Mouse (Mus musculus) CH12.LX (cell line): ENCODE measurements around the gene Scly. TPM values are rescaled to one million over a fixed set of nuclear protein-coding genes. Genes with fewer than 3 reads are reported as not detected.

Experiments used
- DNase-seq: peaks from one replicate; pipeline ENCODE4 v3.0.0-alpha.2; 2013; ENCODE audit errors: extremely low read depth
- H3K27ac ChIP-seq: 2 replicates; pipeline ENCODE4 v1.5.1; 2012; ENCODE audit warnings: low read depth, mild to moderate bottlenecking, control low read depth, moderate library complexity; ENCODE audit not compliant: insufficient read depth
- H3K27me3 ChIP-seq: replicated peaks from 2 replicates; pipeline ENCODE3; 2012; ENCODE audit warnings: inconsistent platforms
- H3K36me3 ChIP-seq, 2 experiments: replicated peaks in 1 of 2; 2 replicates each; pipeline versions ENCODE3 to v1.6.1; 2012; ENCODE audit warnings: inconsistent platforms in 1 of 2, low read length in 1 of 2, mild to moderate bottlenecking in 1 of 2, mixed read lengths in 1 of 2, moderate library complexity in 1 of 2; ENCODE audit not compliant: control insufficient read depth in 1 of 2, insufficient read depth in 1 of 2
- H3K4me1 ChIP-seq, 2 experiments: 2 replicates each; pipeline ENCODE4 v1.6.1; 2012; ENCODE audit warnings: inconsistent platforms in 1 of 2, moderate library complexity in 1 of 2; ENCODE audit not compliant: insufficient read depth in 2 of 2, control insufficient read depth in 1 of 2
- H3K4me2 ChIP-seq: 2 replicates; pipeline ENCODE4 v1.6.1; 2012; ENCODE audit warnings: low read depth, mild to moderate bottlenecking, control low read depth; ENCODE audit not compliant: poor library complexity, insufficient read depth, severe bottlenecking
- H3K4me3 ChIP-seq, 3 experiments: fragments of 150-350 bp in 1 of 3; sonication (generic) in 1 of 3; replicated peaks in 1 of 3; 2 replicates each; pipeline versions ENCODE3 to v1.5.1; 2011 to 2012; ENCODE audit warnings: low read depth in 2 of 3, low read length in 2 of 3, mild to moderate bottlenecking in 2 of 3, moderate library complexity in 2 of 3, control low read depth in 1 of 3, improper control_type of control experiment in 1 of 3, inconsistent platforms in 1 of 3, mixed read lengths in 1 of 3; ENCODE audit not compliant: poor library complexity in 1 of 3
- H3K79me2 ChIP-seq: replicated peaks from 2 replicates; pipeline ENCODE4 v1.6.1; 2012; ENCODE audit warnings: mild to moderate bottlenecking, moderate library complexity; ENCODE audit not compliant: control insufficient read depth, poor library complexity, insufficient read depth, severe bottlenecking; ENCODE audit errors: extremely low read depth
- H3K9ac ChIP-seq: 2 replicates; pipeline ENCODE4 v1.6.1; 2012; ENCODE audit warnings: low read depth, mild to moderate bottlenecking, control low read depth, moderate library complexity; ENCODE audit not compliant: insufficient read depth
- H3K9me3 ChIP-seq: replicated peaks from 2 replicates; pipeline ENCODE3; 2012; ENCODE audit warnings: low read length, inconsistent platforms, mixed read lengths
- BHLHE40 ChIP-seq: IDR thresholded peaks from 2 replicates; pipeline ENCODE4 v1.6.1; 2011; ENCODE audit warnings: mild to moderate bottlenecking, low read depth, low read length, improper control_type of control experiment
- CHD1 ChIP-seq: IDR thresholded peaks from 2 replicates; pipeline ENCODE4 v1.6.1; 2012; ENCODE audit warnings: low read depth, low read length, improper control_type of control experiment, inconsistent platforms
- EP300 ChIP-seq: IDR thresholded peaks from 2 replicates; pipeline ENCODE4 v1.6.1; 2011; ENCODE audit warnings: low read length, improper control_type of control experiment
- GABPA ChIP-seq: IDR thresholded peaks from 2 replicates; pipeline ENCODE4 v1.6.1; 2012; ENCODE audit warnings: low read depth, low read length, improper control_type of control experiment, inconsistent platforms; ENCODE audit not compliant: insufficient replicate concordance
- HCFC1 ChIP-seq: IDR thresholded peaks from 2 replicates; pipeline ENCODE4 v1.6.1; 2012; ENCODE audit warnings: low read depth, mild to moderate bottlenecking, inconsistent platforms, low read length, improper control_type of control experiment
- IRF4 ChIP-seq: IDR thresholded peaks from 2 replicates; pipeline ENCODE4 v1.6.1; 2014; ENCODE audit warnings: low read depth, mild to moderate bottlenecking, inconsistent platforms, low read length, improper control_type of control experiment
- JUN ChIP-seq: IDR thresholded peaks from 2 replicates; pipeline ENCODE4 v1.6.1; 2011; ENCODE audit warnings: low read depth, mild to moderate bottlenecking, low read length, improper control_type of control experiment, moderate library complexity; ENCODE audit not compliant: insufficient read depth
- JUND ChIP-seq: conservative IDR thresholded peaks from 2 replicates; pipeline ENCODE4 v1.6.1; 2011; ENCODE audit warnings: low read depth, low read length, improper control_type of control experiment
- KAT2A ChIP-seq: IDR thresholded peaks from 2 replicates; pipeline ENCODE4 v1.6.1; 2012; ENCODE audit warnings: low read length, improper control_type of control experiment, inconsistent platforms; ENCODE audit not compliant: insufficient replicate concordance
- MAFK ChIP-seq: IDR thresholded peaks from 2 replicates; pipeline ENCODE4 v1.6.1; 2011; ENCODE audit warnings: low read length, improper control_type of control experiment; ENCODE audit not compliant: insufficient replicate concordance
- MAX ChIP-seq: IDR thresholded peaks from 2 replicates; pipeline ENCODE4 v1.6.1; 2011; ENCODE audit warnings: low read length, improper control_type of control experiment
- MAZ ChIP-seq: IDR thresholded peaks from 2 replicates; pipeline ENCODE4 v1.6.1; 2012; ENCODE audit warnings: low read depth, mild to moderate bottlenecking, inconsistent platforms, low read length, improper control_type of control experiment, moderate library complexity
- MEF2A ChIP-seq: IDR thresholded peaks from 2 replicates; pipeline ENCODE4 v1.6.1; 2014; ENCODE audit warnings: low read depth, mild to moderate bottlenecking, inconsistent platforms, low read length, improper control_type of control experiment, borderline replicate concordance
- MXI1 ChIP-seq: IDR thresholded peaks from 2 replicates; pipeline ENCODE4 v1.6.1; 2011; ENCODE audit warnings: mild to moderate bottlenecking, low read depth, low read length, improper control_type of control experiment
- NELFE ChIP-seq: IDR thresholded peaks from 2 replicates; pipeline ENCODE4 v1.6.1; 2011; ENCODE audit warnings: low read depth, low read length, improper control_type of control experiment
- PAX5 ChIP-seq: IDR thresholded peaks from 2 replicates; pipeline ENCODE4 v1.6.1; 2012; ENCODE audit warnings: low read length, inconsistent platforms, mixed read lengths
- POLR2A ChIP-seq: IDR thresholded peaks from 2 replicates; pipeline ENCODE4 v1.6.1; 2011; ENCODE audit warnings: low read depth, mild to moderate bottlenecking, improper control_type of control experiment, low read length
- POLR2AphosphoS2 ChIP-seq: IDR thresholded peaks from 2 replicates; pipeline ENCODE4 v1.6.1; 2011; ENCODE audit warnings: low read depth, low read length, improper control_type of control experiment
- RAD21 ChIP-seq: IDR thresholded peaks from 2 replicates; pipeline ENCODE4 v1.6.1; 2011; ENCODE audit warnings: low read depth, mild to moderate bottlenecking, low read length, improper control_type of control experiment, moderate library complexity
- RCOR1 ChIP-seq: conservative IDR thresholded peaks from 2 replicates; pipeline ENCODE4 v1.6.1; 2012; ENCODE audit warnings: low read depth, mild to moderate bottlenecking, inconsistent platforms, low read length, improper control_type of control experiment
- SIN3A ChIP-seq: IDR thresholded peaks from 2 replicates; pipeline ENCODE4 v1.6.1; 2012; ENCODE audit warnings: low read length, improper control_type of control experiment, inconsistent platforms
- SMC3 ChIP-seq: IDR thresholded peaks from 2 replicates; pipeline ENCODE4 v1.6.1; 2011; ENCODE audit warnings: low read depth, low read length, improper control_type of control experiment
- TBP ChIP-seq: conservative IDR thresholded peaks from 2 replicates; pipeline ENCODE4 v1.6.1; 2011; ENCODE audit warnings: low read depth, low read length, improper control_type of control experiment
- USF2 ChIP-seq: conservative IDR thresholded peaks from 2 replicates; pipeline ENCODE4 v1.6.1; 2011; ENCODE audit warnings: low read depth, low read length, improper control_type of control experiment
- ZC3H11A ChIP-seq: IDR thresholded peaks from 2 replicates; pipeline ENCODE4 v1.6.1; 2012; ENCODE audit warnings: low read depth, mild to moderate bottlenecking, inconsistent platforms, low read length, improper control_type of control experiment
- ZKSCAN1 ChIP-seq: IDR thresholded peaks from 2 replicates; pipeline ENCODE4 v1.6.1; 2012; ENCODE audit warnings: low read depth, inconsistent platforms, low read length, improper control_type of control experiment, borderline replicate concordance
- dilution Hi-C: fragments of 300-500 bp; cut with MboI; formaldehyde crosslinking; loops from 2 replicates; pipeline ENCODE4 v1.14.3; 2020; ENCODE audit warnings: low sequenced_read_pairs; ENCODE audit not compliant: extremely low pct_unique_long_range_greater_than_20kb, extremely low pct_ligation_motif_present
- in situ Hi-C: fragments of 300-500 bp; cut with MboI; formaldehyde crosslinking; loops from 3 replicates; pipeline ENCODE4 v1.14.3; 2019; ENCODE audit warnings: low sequenced_read_pairs, low pct_ligation_motif_present, low pct_unique_long_range_greater_than_20kb, mixed read lengths
- polyA plus RNA-seq: library from polyadenylated mRNA; unstranded; fragments of >175 nt; gene quantifications from 2 replicates; pipeline ENCODE4 v1.2.1, GENCODE M21; 2012; ENCODE audit warnings: low read depth; ENCODE audit not compliant: insufficient read length
- total RNA-seq, 2 experiments: library from RNA; depleted of rRNA; stranded (reverse); fragments of 300-350 nt in 1 of 2; fragments of >200 nt in 1 of 2; gene quantifications; 2 replicates each; pipeline ENCODE4 v1.2.3; 2012 to 2014

Gene Scly
- total and polyA plus RNA-seq, 3 experiments, result 15.8 to 71.2 (median 25.6) TPM

DNA sequence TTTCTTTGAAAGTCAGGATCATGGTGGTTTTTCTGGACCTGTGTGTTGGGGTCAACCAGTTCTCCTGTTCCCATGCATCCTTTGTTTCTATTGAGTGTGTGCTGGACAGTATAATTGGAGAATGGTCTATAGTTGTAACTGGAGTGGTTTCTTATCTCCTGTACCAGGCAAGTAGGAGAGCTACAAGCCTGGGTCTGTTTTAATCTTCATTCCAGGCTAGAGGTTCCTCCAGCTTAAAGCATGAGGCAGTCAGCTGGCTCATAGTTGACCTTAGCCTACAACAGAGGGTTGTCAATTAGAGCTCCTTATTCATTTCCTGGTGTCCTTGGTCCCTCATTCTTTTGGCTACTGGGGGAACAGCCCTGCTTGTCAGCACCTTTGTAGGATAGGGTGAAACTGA is 35.4 kb downstream of the Scly start:
- in situ Hi-C loops, result no loop called here
- TF ChIP-seq EP300 (no peak), NELFE (no peak), POLR2A (no peak), MEF2A (no peak), GABPA (no peak), ZC3H11A (no peak), JUND (no peak), KAT2A (no peak), HCFC1 (no peak), SIN3A (no peak), RCOR1 (no peak), TBP (no peak), USF2 (no peak), BHLHE40 (no peak), RAD21 (no peak)

DNA sequence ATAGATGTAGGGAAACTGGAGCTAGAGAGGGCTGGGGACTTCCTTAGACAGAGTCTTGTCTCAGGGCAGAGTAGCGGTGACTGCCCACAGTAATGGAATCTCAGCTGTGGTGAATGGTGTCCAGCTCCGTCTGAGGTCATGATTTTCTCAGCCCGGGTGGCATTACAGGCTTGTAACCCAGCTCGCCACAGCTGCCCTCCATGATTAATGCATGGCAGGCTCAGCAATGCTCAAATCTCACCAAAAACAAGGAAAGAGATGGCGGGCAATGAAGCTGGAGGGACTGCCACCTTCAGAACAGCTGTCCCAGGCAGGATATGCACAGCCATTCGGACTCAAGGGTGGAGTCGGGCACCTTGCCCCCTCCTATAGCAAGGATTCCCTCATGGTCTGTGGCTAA is 39.2 kb downstream of the Scly start:
- Histone ChIP-seq H3K36me3 (peaks cover 26 to 86% of the 10 kb centered on the region in 2 experiments), H3K27ac (no peak overlapping the region), H3K4me1 (peaks cover 12 to 44% of the 10 kb centered on the region in 2 experiments), H3K27me3 (no peaks in the 10 kb centered on the region), H3K4me3 (no peak overlapping the region), H3K9ac (no peak overlapping the region), H3K4me2 (no peak overlapping the region), H3K9me3 (no peaks in the 10 kb centered on the region), H3K79me2 (no peaks in the 10 kb centered on the region)
- in situ Hi-C loops, result no loop called here
- dilution Hi-C loops, result no loop called here
- DNase-seq, result no peak
- TF ChIP-seq MXI1 (no peak), POLR2A (no peak), PAX5 (no peak), SMC3 (no peak), MEF2A (no peak), BHLHE40 (no peak), SIN3A (no peak), CHD1 (no peak), NELFE (no peak), IRF4 (no peak), ZKSCAN1 (no peak), GABPA (no peak), JUN (no peak), MAZ (no peak), TBP (no peak), MAFK (no peak), MAX (no peak), RAD21 (no peak), POLR2AphosphoS2 (no peak)

More for the DNA sequence above, 35.4 kb downstream of the Scly start:
- Histone ChIP-seq H3K4me1 (peaks cover 0 to 20% of the 10 kb centered on the region in 2 experiments; a peak in 2 of 4 replicates), H3K79me2 (no peaks in the 10 kb centered on the region), H3K9me3 (no peaks in the 10 kb centered on the region), H3K36me3 (peaks cover 24 to 90% of the 10 kb centered on the region in 2 experiments), H3K4me2 (no peak overlapping the region), H3K9ac (no peak overlapping the region), H3K4me3 (no peak overlapping the region), H3K27ac (no peak overlapping the region), H3K27me3 (no peaks in the 10 kb centered on the region)
- no peak for DNase-seq
- dilution Hi-C loops, result no loop called here
